Mouse (Mus musculus): Measurements from ENCODE around the gene Lonp2. TPM values are rescaled to one million over a fixed set of nuclear protein-coding genes. Genes with fewer than 3 reads are reported as not detected.

Gene Lonp2
- polyA plus RNA-seq, 1 experiment from 2014 or later = 50.6 TPM

DNA sequence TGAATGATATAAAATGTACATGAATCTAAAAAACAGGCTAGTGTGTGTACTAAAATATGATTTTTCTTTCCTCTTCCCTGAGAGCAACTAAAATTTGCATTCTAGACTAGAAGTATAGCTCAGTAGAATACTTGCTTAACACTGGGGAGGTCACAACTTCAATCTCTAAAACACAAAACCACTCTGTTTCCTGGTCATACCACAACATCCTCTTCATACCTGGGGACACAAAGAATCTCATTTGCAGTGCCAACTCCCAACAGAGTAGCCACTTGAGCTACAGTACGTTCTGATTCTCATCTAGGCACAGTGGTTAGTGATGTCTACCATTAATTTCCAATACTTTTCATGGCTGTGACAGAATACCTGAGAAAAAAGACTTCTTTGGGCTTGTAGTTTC is 95.5 kb downstream of the Lonp2 start:
- Histone ChIP-seq H3K27ac (no peak overlapping the region), H3K9me3 (no peaks in the 10 kb centered on the region), H3K27me3 (no peaks in the 10 kb centered on the region), H3K4me3 (no peak overlapping the region), H3K9ac (no peak overlapping the region), H3K4me2 (no peak overlapping the region), H3K4me1 (peaks cover 3% of the 10 kb centered on the region; the same call in 1 of the 2 replicates), H3K36me3 (peaks cover 43% of the 10 kb centered on the region)
- 83% methylated on average over 1 of the region's 1 CpGs for WGBS
- ATAC-seq (ENCODE audit: insufficient number of reproducible peaks, insufficient read depth, low FRiP score, low TSS enrichment, low read depth) = no peak

DNA sequence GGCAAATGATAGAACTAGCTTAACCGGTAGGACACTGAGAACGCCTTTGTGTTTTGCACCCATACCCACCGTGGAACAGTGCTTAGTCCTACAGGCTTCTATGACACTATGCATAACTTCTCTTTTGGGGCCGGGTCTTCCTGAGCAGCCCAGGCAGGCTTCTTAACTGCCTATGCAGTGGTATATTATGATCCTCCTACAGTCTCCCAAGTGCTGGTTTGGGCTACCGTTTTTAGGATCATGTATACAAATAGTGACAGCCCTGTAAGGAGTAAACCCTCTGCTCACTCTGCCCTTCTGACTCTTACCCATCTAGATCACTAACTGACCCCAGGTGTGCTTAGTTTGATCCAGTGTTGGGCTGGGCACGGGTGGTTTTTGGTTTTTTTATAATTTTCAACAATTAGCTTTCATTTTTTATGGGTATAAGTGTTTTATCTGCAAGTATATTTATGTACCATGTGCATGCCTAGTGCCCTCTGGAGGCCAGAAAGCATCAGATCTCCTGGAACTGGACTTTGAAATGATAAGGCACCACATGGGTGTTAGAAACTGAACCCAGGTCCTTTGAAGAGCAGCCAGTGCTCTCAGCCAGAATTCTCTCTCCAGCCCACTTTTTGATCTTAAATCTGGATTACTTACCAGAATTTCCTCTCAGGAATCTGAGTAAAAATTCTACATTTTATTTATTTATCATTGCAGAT is 97.1 kb downstream of the Lonp2 start:
- WGBS = 89% methylated on average over 6 of the region's 6 CpGs
- Histone ChIP-seq H3K27ac (no peak overlapping the region), H3K4me1 (peaks cover 3% of the 10 kb centered on the region; the same call in 1 of the 2 replicates), H3K27me3 (no peaks in the 10 kb centered on the region), H3K9me3 (no peaks in the 10 kb centered on the region), H3K9ac (no peak overlapping the region), H3K36me3 (peaks cover 37% of the 10 kb centered on the region), H3K4me3 (no peak overlapping the region), H3K4me2 (no peak overlapping the region)
- no peak for ATAC-seq (ENCODE audit: insufficient number of reproducible peaks, insufficient read depth, low FRiP score, low TSS enrichment, low read depth)

DNA sequence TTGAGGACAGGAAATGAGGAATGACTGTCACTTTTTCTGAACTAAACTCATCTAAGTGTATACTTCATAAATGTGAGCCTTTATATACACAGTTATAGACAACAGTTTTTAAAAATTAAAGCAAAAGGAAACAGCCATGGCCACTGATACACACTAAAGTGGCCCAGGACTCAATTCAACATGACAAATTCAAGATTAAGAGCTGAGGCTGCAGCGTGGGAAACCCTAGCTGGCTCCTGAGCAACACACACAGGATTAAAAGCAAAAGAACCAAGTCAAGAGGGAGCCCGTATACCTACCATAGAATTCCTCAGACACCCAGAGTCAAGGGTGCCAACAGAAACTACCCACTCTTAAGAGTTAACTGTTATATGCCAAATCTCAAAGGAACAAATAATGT is 97.6 kb downstream of the Lonp2 start:
- Histone ChIP-seq H3K9me3 (no peaks in the 10 kb centered on the region), H3K4me2 (no peak overlapping the region), H3K4me3 (no peak overlapping the region), H3K27ac (no peak overlapping the region), H3K27me3 (no peaks in the 10 kb centered on the region), H3K36me3 (peaks cover 32% of the 10 kb centered on the region), H3K9ac (no peak overlapping the region), H3K4me1 (peaks cover 3% of the 10 kb centered on the region; the same call in 1 of the 2 replicates)
- WGBS = 84% methylated on average over 2 of the region's 2 CpGs
- no peak for ATAC-seq (ENCODE audit: insufficient number of reproducible peaks, insufficient read depth, low FRiP score, low TSS enrichment, low read depth)

DNA sequence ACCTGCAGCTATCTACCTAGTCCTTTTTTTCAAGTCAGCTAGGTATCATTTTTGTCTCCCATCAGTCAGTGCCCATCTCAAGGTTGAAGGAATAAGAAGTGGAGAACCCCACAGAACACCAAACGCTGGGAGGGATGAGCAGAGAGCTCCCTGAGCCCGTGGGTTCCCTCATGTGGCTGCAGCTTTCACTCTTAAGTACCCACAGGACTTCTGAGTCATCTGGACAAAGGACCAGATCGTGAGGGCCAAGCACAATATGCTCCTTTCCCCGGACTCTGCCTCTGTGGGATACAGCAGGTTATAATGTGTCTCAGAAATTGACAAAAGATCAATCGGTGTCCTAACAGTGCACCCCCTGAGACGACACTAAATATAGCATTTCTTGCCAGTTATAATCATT is 103.1 kb downstream of the Lonp2 start:
- Histone ChIP-seq H3K27me3 (no peaks in the 10 kb centered on the region), H3K36me3 (peaks cover 25% of the 10 kb centered on the region), H3K9me3 (no peaks in the 10 kb centered on the region), H3K4me2 (no peak overlapping the region), H3K27ac (no peak overlapping the region), H3K4me3 (no peak overlapping the region), H3K9ac (no peak overlapping the region), H3K4me1 (peaks cover 20% of the 10 kb centered on the region)
- ATAC-seq (ENCODE audit: insufficient number of reproducible peaks, insufficient read depth, low FRiP score, low TSS enrichment, low read depth) = no peak
- 86% methylated on average over 6 of the region's 6 CpGs for WGBS

DNA sequence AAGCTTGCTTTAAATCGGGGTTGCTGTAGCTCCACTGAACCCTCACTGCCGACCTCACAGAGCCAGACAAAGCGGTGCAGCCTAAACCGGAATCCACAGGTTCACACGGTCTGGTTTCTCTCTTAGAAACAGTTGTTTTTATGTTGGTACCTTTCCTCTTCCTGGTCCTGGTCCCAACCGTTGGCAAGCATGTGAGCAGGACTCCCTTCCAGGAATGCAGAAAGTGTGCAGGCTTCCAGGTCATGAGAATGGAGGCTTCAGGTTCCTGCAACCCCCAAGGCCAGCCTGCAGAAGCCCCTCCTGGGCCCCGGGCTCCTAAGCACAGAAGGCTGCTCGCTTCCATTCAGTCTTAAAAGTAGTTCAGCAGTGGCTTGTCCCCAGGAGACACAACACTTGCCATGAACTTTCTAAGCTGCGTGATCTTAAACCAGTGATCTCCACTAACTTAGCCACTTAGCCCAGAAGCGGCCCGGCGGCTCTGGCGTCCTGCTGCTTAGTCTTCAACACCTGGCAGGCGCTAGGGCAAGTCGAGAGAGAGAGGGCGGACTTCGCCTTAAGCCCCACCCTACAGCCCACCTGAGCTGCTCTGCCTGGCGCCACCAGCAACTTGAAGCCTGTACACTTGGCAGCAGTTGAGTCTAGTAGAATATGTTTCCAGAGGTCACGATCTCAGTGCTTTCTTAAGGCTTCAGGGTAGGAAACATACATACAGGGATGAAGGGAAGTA is 104.5 kb downstream of the Lonp2 start:
- Histone ChIP-seq H3K27ac (0 out of 2 replicates have a peak overlapping the region, but pooled peaks have one; percentile 7), H3K9ac (no peak overlapping the region)

DNA sequence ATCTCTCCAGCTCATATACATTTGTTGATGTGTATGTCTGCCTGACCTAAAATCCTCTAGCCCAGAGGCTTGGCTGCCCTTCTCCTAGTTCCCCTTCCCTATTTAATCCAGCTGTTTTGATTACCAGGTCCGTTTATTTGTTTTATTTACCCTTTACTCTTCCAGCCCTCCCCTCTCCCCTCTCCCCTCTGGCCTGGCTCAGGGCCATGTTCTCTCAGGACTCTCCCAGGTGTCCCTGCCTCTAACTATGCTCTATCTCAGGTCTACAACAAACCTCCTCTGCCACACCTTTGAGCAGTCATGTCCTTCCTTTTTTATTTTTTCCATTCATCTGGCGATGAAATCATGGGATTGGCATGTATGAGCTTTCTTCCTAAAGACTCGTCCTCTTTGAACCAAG is 106.5 kb downstream of the Lonp2 start:
- no peak overlapping the region for H3K9ac ChIP-seq
- H3K4me1 ChIP-seq = peaks cover 28% of the 10 kb centered on the region
- WGBS = 46% methylated on average over 3 of the region's 3 CpGs
- no peak overlapping the region for H3K4me2 ChIP-seq
- no peak overlapping the region for H3K4me3 ChIP-seq
- H3K36me3 ChIP-seq = peaks cover 8% of the 10 kb centered on the region
- H3K27ac ChIP-seq = no peak overlapping the region
- H3K9me3 ChIP-seq = no peaks in the 10 kb centered on the region
- ATAC-seq (ENCODE audit: insufficient number of reproducible peaks, insufficient read depth, low FRiP score, low TSS enrichment, low read depth) = no peak
- H3K27me3 ChIP-seq = no peaks in the 10 kb centered on the region

More for the DNA sequence above, 104.5 kb downstream of the Lonp2 start:
- H3K27me3 ChIP-seq = no peaks in the 10 kb centered on the region
- no peak overlapping the region for H3K4me3 ChIP-seq
- H3K4me2 ChIP-seq = no peak overlapping the region
- 0 out of 2 replicates have a peak, but pooled peaks have one; percentile 32 for ATAC-seq (ENCODE audit: insufficient number of reproducible peaks, insufficient read depth, low FRiP score, low TSS enrichment, low read depth)
- WGBS = 62% methylated on average over 19 of the region's 19 CpGs
- H3K9me3 ChIP-seq = no peaks in the 10 kb centered on the region
- H3K36me3 ChIP-seq = peaks cover 13% of the 10 kb centered on the region
- H3K4me1 ChIP-seq = peaks cover 20% of the 10 kb centered on the region

DNA sequence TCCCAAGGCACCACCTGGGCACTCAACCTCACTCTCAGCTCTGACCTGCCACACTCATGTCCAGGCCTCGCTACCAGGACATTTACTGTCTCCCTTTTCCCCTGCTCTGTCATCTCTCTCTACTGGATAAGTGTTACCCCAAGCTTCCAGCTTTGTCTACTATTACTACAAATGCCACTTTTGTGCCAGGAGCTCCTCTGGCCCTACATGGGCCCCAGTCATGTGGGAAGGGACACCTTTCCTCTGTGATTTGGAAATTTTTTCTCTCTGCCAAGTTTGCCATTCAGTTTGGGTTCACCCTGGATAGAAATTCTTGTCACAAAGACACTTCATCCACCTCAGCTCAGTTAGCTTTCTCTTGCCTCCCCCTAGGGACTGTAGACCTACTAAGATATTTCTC is 107.0 kb downstream of the Lonp2 start:
- H3K36me3 ChIP-seq = peaks cover 7% of the 10 kb centered on the region
- no peak overlapping the region for H3K4me3 ChIP-seq
- peaks cover 33% of the 10 kb centered on the region for H3K4me1 ChIP-seq
- no peak overlapping the region for H3K27ac ChIP-seq
- no peak overlapping the region for H3K9ac ChIP-seq
- 97% methylated on average over 1 of the region's 1 CpGs for WGBS
- no peak for ATAC-seq (ENCODE audit: insufficient number of reproducible peaks, insufficient read depth, low FRiP score, low TSS enrichment, low read depth)
- no peaks in the 10 kb centered on the region for H3K9me3 ChIP-seq
- no peaks in the 10 kb centered on the region for H3K27me3 ChIP-seq
- no peak overlapping the region for H3K4me2 ChIP-seq

DNA sequence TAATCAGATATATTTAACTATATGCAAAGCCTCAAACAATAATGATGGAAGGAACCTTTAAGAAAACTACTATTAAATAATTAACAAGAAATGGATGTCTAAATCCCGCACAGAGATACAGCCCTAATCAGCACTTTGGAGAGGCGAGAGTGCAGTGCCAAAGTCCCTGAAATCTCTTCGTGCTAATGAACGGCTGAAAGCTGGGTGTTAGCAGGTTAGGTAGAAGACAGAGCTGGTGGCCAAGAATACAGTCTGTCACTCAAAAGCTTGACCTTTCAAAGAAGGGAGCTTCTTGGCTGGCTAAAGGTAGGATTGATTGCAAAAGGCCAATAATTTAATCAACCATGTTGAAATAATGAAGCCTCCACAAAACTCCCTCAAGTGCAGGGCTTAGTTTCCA is 110.3 kb downstream of the Lonp2 start:
- Histone ChIP-seq H3K4me2 (no peak overlapping the region), H3K4me3 (no peak overlapping the region), H3K36me3 (no peaks in the 10 kb centered on the region), H3K9me3 (no peaks in the 10 kb centered on the region), H3K27me3 (no peaks in the 10 kb centered on the region), H3K27ac (no peak overlapping the region), H3K4me1 (peaks cover 32% of the 10 kb centered on the region), H3K9ac (no peak overlapping the region)
- 81% methylated on average over 4 of the region's 4 CpGs for WGBS
- ATAC-seq (ENCODE audit: insufficient number of reproducible peaks, insufficient read depth, low FRiP score, low TSS enrichment, low read depth) = no peak

DNA sequence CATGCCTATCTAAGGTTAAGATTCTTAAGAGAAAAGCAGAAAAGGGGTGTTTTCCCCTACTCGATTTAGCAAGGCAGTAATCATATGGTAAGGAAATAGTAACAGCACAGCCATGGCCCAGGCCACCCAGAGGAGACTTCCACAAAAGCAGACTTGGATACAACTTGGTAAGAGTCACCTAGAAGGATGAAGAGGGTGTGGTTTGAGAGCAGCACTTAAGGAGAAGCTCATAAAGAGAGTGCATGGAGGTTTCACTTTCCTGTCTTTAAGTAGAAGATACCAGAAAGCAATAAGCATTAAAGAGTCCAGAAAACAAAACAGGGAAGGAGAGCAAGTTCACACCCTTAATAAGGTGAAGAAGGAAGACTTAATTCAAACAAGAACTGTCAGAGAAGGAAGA is 111.1 kb downstream of the Lonp2 start:
- Histone ChIP-seq H3K4me1 (peaks cover 32% of the 10 kb centered on the region), H3K9me3 (no peaks in the 10 kb centered on the region), H3K36me3 (no peaks in the 10 kb centered on the region), H3K27me3 (no peaks in the 10 kb centered on the region), H3K9ac (no peak overlapping the region), H3K4me3 (no peak overlapping the region), H3K4me2 (no peak overlapping the region), H3K27ac (no peak overlapping the region)
- ATAC-seq (ENCODE audit: insufficient number of reproducible peaks, insufficient read depth, low FRiP score, low TSS enrichment, low read depth) = no peak
- 74% methylated on average over 1 of the region's 1 CpGs for WGBS

DNA sequence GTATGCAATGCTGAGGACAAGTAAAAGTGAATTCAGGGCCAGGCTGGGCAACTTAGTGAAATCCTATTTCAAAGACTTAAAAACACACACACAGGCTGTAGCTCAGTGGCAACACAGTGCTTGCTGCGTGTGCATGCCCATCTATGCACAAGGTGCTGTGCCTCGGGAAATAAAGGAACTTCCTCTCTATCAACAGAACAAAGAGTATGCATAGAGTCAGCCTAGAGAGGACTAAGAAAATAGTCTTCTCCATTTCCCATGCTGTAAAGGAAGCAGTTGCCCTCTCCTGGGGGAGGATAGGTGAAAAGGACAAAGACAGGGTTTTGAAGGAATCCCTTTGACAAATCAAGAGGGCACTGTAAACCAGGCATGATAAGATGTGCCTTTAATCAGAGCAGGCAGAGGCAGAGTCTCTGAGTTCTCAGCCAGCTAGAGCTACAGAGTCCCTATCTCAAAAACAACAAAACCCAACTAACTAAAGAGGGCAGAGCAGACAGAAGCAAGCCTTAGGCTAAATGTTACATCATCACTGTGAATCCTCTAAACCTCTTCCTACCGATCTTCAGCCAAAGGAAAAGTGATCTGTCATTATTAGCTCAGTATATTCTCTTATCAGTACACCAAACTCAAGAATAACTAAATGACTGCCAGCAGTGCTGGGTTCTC is 111.7 kb downstream of the Lonp2 start:
- H3K9me3 ChIP-seq = no peaks in the 10 kb centered on the region
- no peaks in the 10 kb centered on the region for H3K36me3 ChIP-seq
- no peak overlapping the region for H3K27ac ChIP-seq
- 28% methylated on average over 3 of the region's 3 CpGs for whole genome bisulfite sequencing
- no peak overlapping the region for H3K4me3 ChIP-seq
- H3K4me2 ChIP-seq = no peak overlapping the region
- H3K9ac ChIP-seq = no peak overlapping the region
- H3K4me1 ChIP-seq = peaks cover 29% of the 10 kb centered on the region
- no peaks in the 10 kb centered on the region for H3K27me3 ChIP-seq
- no peak for ATAC-seq (ENCODE audit: insufficient number of reproducible peaks, insufficient read depth, low FRiP score, low TSS enrichment, low read depth)

DNA sequence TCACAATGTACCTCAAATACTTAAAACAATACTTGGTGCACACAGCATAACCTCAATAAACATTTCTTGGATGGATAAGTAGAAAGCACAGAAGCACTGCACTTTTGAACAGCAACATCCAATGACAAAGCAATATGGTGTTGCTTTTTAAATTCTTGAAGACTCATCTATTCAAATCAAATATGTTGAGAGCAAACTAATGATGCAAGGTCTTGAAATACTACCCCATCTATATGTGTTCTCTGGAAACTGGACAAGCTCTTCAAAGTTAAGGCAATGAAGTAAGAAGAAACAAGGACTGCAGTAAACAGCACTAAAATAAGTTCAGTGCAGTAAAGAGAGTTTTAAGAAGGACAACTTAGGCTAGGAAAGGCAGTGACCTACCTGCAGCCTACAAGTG is 117.1 kb downstream of the Lonp2 start:
- H3K4me2 ChIP-seq = no peak overlapping the region
- no peak overlapping the region for H3K4me3 ChIP-seq
- no peaks in the 10 kb centered on the region for H3K9me3 ChIP-seq
- no peaks in the 10 kb centered on the region for H3K27me3 ChIP-seq
- ATAC-seq (ENCODE audit: insufficient number of reproducible peaks, insufficient read depth, low FRiP score, low TSS enrichment, low read depth) = no peak
- H3K36me3 ChIP-seq = no peaks in the 10 kb centered on the region
- no peak overlapping the region for H3K9ac ChIP-seq
- peaks cover 27% of the 10 kb centered on the region for H3K4me1 ChIP-seq
- no peak overlapping the region for H3K27ac ChIP-seq

DNA sequence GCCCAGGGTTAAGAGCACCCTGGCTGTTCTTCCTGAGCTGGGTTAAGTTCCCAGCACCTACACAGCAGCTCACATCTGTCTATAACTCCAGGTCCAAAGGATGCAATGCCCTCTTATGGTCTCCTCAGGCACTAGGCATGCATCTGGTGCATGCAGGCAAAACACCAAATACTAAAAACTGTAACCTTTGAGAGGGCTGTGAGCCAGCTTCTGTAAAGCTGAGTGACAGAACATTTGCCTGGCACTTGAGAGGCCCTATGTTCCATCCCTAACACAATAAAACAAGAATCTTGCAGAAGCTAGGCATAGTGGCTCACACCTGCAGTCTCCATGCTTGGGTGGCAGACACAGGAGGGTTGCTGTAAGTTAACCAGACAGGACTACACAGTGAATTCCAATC is 117.8 kb downstream of the Lonp2 start:
- Histone ChIP-seq H3K36me3 (no peaks in the 10 kb centered on the region), H3K9ac (no peak overlapping the region), H3K9me3 (no peaks in the 10 kb centered on the region), H3K27me3 (no peaks in the 10 kb centered on the region), H3K27ac (no peak overlapping the region), H3K4me3 (no peak overlapping the region), H3K4me2 (no peak overlapping the region), H3K4me1 (peaks cover 24% of the 10 kb centered on the region)
- no peak for ATAC-seq (ENCODE audit: insufficient number of reproducible peaks, insufficient read depth, low FRiP score, low TSS enrichment, low read depth)

All from embryonic facial prominence, embryonic 13.5 days (tissue).